Mouse (Mus musculus): ENCODE results near the gene Igsf6.
"Not testable (repeated sequence)": the region's sequence is repeated elsewhere in the genome, so short reads cannot be mapped to it uniquely, and the experiment has no call there.

Igsf6 gene

GRCm38 (mm10) chr7:121059477-121060218 is 14.7 kb downstream of the Igsf6 start:
- no peak for DNase-seq (ENCODE audit: low spot score)

GRCm38 (mm10) chr7:121053071-121053470 is 21.3 kb downstream of the Igsf6 start:
- DNase-seq (ENCODE audit: low spot score): no peak

GRCm38 (mm10) chr7:121047624-121048023 is 26.7 kb downstream of the Igsf6 start:
- DNase-seq (ENCODE audit: low spot score): no peak

DNA sequence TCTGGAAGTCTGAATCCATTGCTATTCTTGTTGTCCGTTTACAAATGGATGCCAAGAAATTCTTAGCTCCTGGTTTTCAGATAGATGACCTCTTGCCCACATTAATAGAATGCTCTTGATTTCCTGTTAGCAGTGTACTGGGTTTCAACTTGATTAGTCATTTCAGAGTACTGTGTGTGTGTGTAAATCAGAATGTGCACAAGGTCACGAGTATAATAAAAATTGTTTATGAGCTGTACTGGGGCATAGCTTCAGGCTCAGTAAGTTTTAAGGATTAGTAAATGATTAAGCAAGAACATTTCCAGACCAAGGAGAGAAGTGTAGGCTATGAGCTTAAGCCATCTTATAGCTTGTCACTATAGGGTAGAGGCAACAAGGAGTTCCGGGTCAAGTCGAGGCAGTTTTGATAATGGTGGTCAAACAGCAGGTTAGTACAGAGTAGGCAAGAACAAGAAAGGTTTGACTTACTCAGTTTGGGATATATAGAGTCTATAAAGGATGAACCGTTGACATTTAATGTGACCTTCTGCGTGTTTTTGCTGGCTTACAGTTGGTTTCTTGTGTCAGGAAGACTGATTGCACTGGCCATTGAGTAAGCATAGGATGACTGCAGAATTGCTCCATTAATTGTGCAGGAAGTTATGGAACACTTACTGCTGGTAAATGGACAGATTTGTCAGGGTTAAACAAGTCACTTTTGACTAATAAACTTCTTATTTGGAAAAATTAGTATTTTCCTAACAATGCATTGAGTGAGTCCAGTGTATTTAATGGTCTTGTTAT is 28.5 kb downstream of the Igsf6 start:
- no peak for DNase-seq (ENCODE audit: low spot score)

- DNase-seq (ENCODE audit: low spot score): no peak
These were observed 30.1 kb downstream of the Igsf6 start for GRCm38 (mm10) chr7:121044251-121044650.

GRCm38 (mm10) chr7:121043510-121043909 is 30.9 kb downstream of the Igsf6 start:
- DNase-seq (ENCODE audit: low spot score): no peak

DNA sequence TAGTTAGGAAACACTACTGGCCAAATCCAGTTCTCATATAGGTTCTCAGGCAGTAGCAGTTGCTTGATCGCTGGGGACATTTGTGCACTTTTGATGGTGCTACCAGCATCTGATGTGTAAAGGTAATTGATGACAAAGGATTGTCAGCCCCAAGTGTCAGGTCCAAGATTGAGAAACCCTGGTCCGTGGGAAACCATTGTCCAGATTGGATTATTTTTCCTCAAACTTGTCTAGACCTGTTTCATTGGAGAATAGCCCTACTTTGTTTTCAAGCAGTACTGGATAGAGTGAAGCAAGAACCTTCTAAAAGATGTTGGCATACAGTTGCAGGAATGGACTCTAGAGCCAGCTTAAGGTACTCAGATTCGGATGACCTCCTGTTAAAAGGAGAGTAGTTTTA is 31.4 kb downstream of the Igsf6 start:
- no peak for DNase-seq (ENCODE audit: low spot score)

- no peak for DNase-seq (ENCODE audit: low spot score)
These were observed 32.4 kb downstream of the Igsf6 start for GRCm38 (mm10) chr7:121041989-121042388.

- no peak for DNase-seq (ENCODE audit: low spot score)
These were observed 33.8 kb downstream of the Igsf6 start for GRCm38 (mm10) chr7:121040595-121040994.

- DNase-seq (ENCODE audit: low spot score): peak; percentile 18
These were observed 39.1 kb downstream of the Igsf6 start for GRCm38 (mm10) chr7:121035161-121035721.

- DNase-seq (ENCODE audit: low spot score): no peak
These were observed 39.7 kb downstream of the Igsf6 start for GRCm38 (mm10) chr7:121034701-121035141.

DNA sequence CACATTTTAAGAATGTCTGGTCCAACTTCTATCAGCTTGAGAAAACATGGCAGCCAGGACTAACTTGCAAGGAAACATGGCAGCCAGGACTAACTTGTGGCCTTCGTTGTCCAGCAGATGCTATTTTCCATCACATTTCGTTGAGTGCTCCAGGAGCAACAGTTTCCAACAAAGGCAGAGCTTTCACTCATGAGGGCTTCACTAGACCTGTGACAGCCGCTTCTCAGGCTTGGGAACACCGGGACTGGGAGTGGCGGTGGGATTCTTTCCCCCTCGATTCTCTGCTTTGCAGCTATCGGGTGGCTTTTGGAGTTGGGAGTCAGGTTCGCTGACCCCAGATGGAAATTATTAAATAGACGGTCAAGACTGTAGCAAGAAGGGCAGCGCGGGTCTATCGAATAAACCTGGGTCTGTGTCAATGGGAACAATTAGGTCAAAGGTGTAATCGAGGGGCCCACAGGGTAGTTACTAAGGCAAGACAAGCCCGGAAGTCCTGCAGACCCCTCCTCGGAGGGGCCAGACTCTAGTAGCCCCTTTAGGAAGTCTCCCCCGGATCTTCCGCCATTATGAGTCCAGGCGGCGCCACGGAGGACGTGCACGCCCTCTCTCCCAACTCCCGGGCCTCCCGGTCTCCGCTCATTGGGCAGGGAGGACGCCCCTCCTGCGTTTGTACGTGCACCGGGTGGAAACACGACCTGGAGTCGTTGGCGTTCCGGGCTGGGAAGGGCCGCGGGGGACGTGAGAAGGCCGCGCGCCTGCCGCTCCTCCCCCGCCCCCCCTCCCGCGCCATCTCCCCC is 40.3 kb downstream of the Igsf6 start, which contains the start of gene Mettl9:
TSS of gene Mettl9 (plus strand) at position 590 of the 797 bp plus-strand sequence.
- peak; percentile 91 for DNase-seq (ENCODE audit: low spot score)

DNA sequence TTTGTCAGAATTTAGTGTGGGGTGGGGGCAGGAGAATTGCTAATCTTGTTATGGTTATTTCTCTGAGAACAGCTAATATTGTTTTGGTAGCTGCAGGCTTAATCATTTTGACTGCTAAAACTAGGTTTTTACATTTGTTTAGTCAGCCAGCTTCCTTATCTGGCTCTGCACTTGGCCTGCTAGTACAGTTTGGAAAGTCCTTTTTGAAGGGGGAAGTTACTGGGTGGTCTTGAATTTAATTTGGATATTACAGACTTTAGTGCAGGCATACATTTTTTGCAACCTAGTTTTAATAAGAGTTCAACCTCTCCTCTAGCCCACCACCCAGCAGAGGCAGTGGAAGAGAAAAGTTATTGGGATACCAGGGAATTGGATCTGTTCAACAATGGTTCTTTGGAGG is 44.4 kb downstream of the Igsf6 start:
- not testable (repeated sequence) for DNase-seq (ENCODE audit: low spot score)

GRCm38 (mm10) chr7:121026300-121026699 is 48.1 kb downstream of the Igsf6 start:
- no peak for DNase-seq (ENCODE audit: low spot score)

- DNase-seq (ENCODE audit: low spot score): no peak
These were observed 49.0 kb downstream of the Igsf6 start for GRCm38 (mm10) chr7:121025221-121026008.

DNA sequence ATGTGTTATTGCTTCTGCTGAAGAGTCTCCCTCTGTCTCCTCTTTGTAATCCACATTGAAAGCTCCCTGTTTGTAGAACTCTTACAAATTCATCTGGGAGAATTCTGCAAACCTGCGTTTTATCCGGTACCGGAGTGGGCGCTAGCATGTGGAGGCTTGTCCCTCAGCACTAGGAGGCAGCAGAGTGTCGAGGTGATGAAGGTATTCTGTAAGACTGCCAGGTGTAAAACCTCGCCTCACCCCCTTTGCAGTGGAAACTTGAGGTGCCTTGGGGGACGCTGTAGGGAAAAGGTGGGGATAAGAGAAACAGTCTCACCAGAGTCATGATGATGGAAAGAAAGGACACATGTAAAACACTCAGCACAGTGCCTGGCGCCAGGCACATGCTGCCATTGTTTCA is 54.1 kb downstream of the Igsf6 start:
- DNase-seq (ENCODE audit: low spot score): no peak

DNA sequence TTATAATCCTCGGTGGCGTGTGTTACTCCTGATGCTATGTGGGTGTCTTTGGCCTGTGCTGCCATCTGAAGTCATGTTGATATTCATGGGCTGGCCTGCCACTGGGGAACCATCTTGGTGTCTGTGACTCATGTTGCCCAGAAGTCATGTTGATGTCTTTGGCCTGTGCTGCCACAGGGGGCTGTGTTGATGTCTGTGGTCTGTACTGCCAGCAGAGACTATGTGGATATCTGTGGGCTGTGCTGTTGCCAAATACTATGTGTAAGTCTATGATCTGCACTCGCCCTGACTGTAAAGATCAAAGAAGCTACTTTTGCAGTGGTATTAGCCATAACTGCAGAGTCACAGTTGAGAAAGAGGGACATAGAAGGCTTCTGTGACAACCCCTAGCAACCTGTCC is 55.6 kb downstream of the Igsf6 start:
- no peak for DNase-seq (ENCODE audit: low spot score)

DNA sequence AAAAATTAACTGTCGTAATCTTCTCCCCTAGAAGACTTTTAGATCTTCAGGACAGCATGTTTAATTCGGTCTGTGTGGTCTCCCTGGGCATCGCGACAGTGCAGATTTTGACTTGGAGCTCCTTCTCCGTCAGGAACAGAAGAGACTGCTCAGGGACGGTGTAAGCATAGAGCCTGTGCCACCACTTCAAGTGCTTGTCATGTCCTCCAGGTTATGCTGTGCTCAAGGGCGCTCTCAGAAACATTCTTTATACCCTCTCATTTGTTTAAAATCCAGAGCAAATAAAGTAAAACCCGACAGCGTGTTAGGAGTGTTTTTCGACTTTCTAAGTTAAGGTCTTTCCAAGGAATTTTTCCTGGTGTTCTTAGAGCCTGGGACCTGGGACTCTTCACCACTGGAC is 59.9 kb downstream of the Igsf6 start:
- DNase-seq (ENCODE audit: low spot score): no peak

All from ovary, postnatal 14 days (tissue).